Mouse (Mus musculus): ENCODE results near the gene Tgfbr3. TPM values are rescaled to one million over a fixed set of nuclear protein-coding genes. Genes with fewer than 3 reads are reported as not detected.

The Tgfbr3 gene
- total RNA-seq, 2 experiments from 2014 or later, result 12.7 to 13.6 TPM

- no peak for DNase-seq (ENCODE audit: low spot score in 2 of 2)
Measured at GRCm38 (mm10) chr5:107112656-107113275, 176.7 kb downstream of the Tgfbr3 start.

- DNase-seq (ENCODE audit: low spot score in 2 of 2), result no peak
Measured at GRCm38 (mm10) chr5:107111802-107112201, 177.6 kb downstream of the Tgfbr3 start.

GRCm38 (mm10) chr5:107110880-107111520, 178.4 kb downstream of the Tgfbr3 start:
- DNase-seq (ENCODE audit: low spot score in 2 of 2), result no peak

DNA sequence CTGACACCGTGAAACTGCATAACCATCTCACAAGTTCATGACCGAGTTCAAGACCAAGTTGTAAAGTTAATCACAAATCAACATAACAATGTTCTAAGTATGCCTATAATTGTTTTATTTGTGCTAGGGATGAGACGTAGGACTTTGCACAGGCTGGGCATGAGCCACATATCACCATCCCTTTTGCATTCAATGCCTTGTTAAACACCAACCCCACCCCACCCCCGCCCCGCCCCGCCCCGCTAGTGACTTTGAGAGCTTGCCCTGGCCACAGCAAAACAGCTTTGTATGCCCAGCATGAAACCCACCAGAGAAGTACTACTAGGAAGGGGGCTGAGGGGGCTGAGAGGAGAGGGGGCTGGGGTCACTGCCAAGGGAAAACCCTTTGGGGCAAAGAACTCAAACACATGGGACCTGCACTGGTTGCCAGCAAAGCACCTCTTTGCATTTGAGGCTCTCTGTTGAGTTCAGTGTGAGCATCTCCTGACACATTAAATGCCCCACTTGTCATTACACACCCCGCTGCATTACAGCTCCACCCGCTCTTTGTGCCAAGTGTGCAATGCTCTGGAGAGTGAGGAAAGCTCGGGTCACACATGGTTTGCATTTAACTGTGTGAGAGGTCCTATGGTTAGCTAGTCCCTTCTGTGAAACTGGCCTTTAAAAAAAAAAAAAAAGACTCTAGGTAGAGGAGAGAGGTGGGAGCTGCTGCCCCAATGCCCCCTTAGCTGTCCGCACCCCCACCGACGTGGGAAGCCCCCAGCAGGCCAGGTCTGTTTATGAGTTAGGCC, 179.1 kb downstream of the Tgfbr3 start:
- no peak for DNase-seq (ENCODE audit: low spot score in 2 of 2)

GRCm38 (mm10) chr5:107109416-107109815, 180.0 kb downstream of the Tgfbr3 start:
- DNase-seq (ENCODE audit: low spot score in 2 of 2), result no peak

- no peak for DNase-seq (ENCODE audit: low spot score in 2 of 2)
Measured at GRCm38 (mm10) chr5:107106793-107107192, 182.6 kb downstream of the Tgfbr3 start.

GRCm38 (mm10) chr5:107106139-107106538, 183.3 kb downstream of the Tgfbr3 start:
- no peak for DNase-seq (ENCODE audit: low spot score in 2 of 2)

DNA sequence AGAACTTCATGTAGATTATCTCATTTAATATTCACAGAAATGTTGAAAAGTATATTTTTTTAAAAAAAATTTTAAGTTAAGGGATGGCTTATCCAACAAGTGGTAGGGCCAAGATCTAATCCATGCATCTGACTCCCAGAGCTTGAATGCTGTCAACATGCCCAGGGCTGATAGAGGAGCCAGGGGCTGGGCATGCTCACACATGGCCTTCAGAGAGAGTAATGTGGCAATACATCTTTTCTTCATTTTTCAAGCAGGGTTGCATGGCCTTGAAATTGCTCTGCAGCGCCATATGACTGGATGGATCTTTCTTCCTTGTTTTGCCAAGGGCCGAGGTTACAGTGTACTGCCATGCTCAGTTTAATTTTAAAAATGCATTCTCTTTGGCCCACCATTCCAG, 185.8 kb downstream of the Tgfbr3 start:
- DNase-seq (ENCODE audit: low spot score in 2 of 2), result no peak

DNA sequence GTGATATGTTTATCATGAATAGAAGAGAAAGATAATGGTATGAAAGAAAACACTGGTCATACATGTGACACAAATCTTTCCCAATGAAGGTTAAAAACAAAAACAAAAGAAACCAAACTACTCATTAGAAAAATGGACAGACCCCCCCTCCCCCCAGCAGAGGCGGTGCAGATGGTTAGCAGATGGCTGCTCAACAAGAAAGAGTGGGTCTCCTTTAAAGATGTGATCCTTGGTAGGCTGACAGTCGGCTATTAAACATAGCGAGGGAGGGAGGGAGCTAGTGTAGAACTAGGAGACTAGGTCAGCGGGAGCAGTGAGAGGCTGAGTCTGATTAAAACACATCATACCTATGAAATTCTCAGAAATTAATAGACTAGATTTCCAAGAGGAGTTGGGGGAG, 186.5 kb downstream of the Tgfbr3 start:
- DNase-seq (ENCODE audit: low spot score in 2 of 2), result no peak

DNA sequence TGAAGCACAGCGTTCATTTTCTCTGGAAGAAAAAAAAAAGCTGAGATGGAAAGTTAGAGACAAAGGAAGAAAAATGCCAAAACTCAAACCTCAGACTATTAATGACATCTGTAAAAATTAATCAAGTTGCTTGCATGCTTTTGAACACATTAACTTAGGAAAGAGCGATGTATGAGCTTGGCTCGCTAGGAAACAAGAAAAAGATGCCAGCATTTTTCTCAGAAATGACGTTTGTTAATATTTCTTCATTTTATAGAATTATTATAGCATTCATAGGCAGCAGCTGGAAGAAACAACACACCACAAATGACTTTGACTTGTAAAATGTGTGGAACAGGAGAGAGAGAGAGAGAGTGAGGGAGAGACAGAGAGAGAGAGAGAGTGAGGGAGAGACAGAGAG, 187.7 kb downstream of the Tgfbr3 start:
- DNase-seq (ENCODE audit: low spot score in 2 of 2), result no peak

DNA sequence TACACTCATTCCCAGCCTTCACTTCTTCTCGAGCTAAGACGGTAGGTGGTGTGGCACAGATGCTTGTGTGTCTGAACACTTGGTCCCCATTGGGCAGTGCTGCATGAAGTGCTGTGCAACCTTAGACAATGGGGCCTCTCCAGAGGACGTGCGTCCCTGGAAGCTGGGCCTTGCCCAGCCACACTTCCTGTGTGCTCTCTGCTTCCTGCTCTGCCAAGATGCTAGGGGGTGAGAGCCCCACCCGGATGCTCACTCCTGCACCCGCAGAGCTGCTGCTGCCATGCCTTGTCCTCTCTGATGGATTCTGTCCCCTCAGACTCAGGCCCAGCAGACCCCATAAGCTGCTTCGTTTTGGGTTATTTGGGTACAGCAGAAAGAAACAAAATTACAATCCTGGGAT, 188.3 kb downstream of the Tgfbr3 start:
- DNase-seq (ENCODE audit: low spot score in 2 of 2), result no peak

GRCm38 (mm10) chr5:107099634-107100033, 189.8 kb downstream of the Tgfbr3 start:
- no peak for DNase-seq (ENCODE audit: low spot score in 2 of 2)

GRCm38 (mm10) chr5:107099076-107099475, 190.4 kb downstream of the Tgfbr3 start:
- no peak for DNase-seq (ENCODE audit: low spot score in 2 of 2)

GRCm38 (mm10) chr5:107098007-107098406, 191.4 kb downstream of the Tgfbr3 start:
- no peak for DNase-seq (ENCODE audit: low spot score in 2 of 2)

GRCm38 (mm10) chr5:107097314-107097713, 192.1 kb downstream of the Tgfbr3 start:
- no peak for DNase-seq (ENCODE audit: low spot score in 2 of 2)

GRCm38 (mm10) chr5:107094233-107094632, 195.2 kb downstream of the Tgfbr3 start:
- DNase-seq (ENCODE audit: low spot score in 2 of 2), result no peak

DNA sequence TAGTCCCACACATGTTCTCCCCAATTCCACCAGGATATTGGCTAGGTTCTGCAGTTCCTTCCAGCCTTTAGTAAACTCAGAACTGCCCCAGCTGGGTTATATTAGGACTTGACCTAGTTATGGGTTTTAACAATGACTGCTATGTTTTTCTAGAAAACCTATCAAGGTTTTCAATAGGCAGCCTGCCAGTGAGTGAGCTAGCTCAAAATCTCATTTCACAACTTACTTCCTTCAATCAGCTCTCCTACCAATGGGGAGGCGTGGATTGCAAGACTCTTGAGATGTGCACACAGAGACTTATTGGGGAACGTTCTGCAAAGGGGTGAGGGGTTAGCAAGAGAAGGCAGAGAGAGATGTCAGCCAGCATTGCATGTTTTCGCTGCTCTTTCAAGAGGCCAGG, 196.2 kb downstream of the Tgfbr3 start:
- DNase-seq (ENCODE audit: low spot score in 2 of 2), result no peak

- no peak for DNase-seq (ENCODE audit: low spot score in 2 of 2)
Measured at GRCm38 (mm10) chr5:107092137-107092536, 197.3 kb downstream of the Tgfbr3 start.

DNA sequence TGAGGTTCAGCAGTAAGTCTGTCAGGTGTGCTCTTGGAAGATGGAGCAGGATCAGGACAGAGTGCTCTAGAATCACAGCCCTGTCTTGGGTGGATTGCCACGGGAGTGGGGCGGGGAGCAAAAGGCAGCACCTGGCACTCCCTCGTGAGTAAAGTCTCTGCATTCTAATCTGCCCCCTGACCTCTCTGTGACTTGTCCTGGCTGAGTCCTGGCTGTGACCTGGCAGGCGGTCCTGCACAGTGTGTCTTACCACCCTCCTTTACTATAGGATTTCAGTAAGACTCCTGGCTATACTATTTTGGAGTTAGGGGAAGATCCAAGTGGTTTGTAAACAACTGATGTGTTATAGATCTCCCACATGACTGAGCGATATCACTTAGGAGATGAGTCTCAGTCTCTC, 199.5 kb downstream of the Tgfbr3 start:
- DNase-seq (ENCODE audit: low spot score in 2 of 2), result no peak

DNA sequence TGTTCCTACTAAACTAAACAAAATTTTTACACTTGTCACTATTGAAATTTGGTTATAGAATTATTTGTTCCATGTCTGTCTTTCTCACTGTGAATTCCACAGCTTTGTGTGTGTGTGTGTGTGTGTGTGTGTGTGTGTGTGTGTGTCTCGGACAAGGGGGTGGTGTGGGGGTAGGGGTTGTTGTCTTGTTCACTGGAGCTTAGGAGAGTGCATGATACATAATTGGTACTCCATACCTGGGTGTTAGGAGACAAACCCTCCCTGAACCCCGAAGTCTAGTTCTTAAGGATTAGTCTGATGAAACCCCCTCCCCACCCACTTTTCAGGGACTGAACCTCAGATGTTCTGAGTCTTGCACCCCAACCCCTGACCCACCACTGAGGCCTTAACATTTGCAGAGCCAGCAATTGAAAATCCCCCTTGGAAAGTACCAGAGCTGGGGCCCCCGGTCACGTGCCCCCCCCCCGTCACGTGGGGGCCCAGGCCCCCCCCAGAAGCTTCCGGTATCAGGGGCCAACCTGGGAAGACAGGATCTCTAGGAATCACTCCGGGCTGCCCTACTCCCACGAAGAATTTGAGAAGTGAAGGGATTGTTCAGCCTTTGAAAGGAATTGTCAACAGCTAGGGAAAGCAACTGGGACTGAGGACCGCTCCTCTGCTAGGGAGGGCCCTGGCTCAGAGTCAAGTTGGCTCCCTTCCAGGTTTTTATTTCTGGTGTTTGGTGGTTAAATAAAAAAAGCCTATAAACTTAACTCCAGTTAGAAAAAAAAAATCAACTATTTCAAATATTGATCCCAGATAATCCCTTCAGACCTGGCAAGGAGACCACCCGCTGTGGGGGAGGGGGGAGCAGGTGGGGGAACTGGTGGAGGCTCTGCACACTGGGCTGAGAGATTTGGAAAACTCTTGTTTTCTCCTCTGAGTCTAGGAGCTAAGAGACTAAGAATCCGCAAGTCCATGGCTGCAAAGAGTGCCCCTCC, 201.3 kb downstream of the Tgfbr3 start:
- peak; percentile 67 to 76 for DNase-seq (ENCODE audit: low spot score in 2 of 2)

GRCm38 (mm10) chr5:107087291-107087690, 202.1 kb downstream of the Tgfbr3 start:
- DNase-seq (ENCODE audit: low spot score in 2 of 2), result no peak
